Mouse (Mus musculus) left cerebral cortex, postnatal 36 days (tissue): ENCODE data around the gene Zfp74. TPM values are rescaled to one million over a fixed set of nuclear protein-coding genes. Genes with fewer than 3 reads are reported as not detected.

ENCODE experiments used
- DNase-seq, 2 experiments: peaks; one replicate each; pipeline ENCODE4 v3.0.0; 2021 to 2022; ENCODE audit warnings: low spot score in 2 of 2, mixed read lengths in 1 of 2
- intact Hi-C: fragments of 180-260 bp; cut with DNase I; formaldehyde crosslinking; loops from one replicate; pipeline ENCODE4 v1.15.1; 2025
- total RNA-seq, 2 experiments: library from RNA; stranded (reverse); gene quantifications; 2 replicates each; pipeline ENCODE4 v1.2.3; 2021

Gene Zfp74
- total RNA-seq, 2 experiments from 2014 or later: 18.0 to 19.1 TPM

DNA sequence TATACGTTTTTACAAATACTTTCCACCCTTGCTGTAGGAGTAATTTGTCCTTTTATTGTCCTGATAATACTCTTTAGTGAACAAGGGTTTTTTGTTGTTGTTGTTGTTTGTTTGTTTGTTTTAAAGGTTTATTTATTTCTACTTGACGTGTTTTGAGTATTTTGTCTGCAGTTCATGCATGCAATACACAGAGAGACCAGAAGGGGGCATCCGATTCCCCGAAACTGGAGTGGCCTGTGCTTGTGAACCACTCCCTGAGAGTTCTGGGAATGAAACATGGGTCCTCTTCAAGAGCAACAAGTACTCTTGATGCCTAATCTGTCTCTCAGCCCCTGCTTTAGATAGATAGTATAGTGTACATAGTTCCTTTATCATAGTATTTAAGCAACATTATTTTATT lies 842 bp upstream of the Zfp74 start:
- DNase-seq: no peak
- intact Hi-C loops: no loop called here

DNA sequence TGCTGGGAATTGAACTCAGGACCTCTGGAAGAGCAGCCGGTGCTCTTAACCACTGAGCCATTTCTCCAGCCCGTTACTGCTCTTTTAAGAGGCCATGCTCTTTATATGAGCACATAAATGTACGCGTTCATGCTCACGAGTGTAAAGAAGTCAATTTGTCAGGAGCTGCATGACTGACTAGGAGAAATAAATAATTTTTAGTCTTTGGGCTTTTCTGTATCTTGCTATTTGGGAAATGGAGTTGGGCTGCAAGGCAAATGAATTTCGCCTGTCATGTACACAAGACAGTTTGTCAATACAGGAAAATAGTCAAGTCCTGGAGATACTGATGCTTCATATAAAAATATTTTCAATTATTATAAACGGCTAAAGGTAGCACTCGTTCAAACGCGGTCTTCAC lies 803 bp downstream of the Zfp74 start:
- no peak for DNase-seq
- intact Hi-C loops: no loop called here

DNA sequence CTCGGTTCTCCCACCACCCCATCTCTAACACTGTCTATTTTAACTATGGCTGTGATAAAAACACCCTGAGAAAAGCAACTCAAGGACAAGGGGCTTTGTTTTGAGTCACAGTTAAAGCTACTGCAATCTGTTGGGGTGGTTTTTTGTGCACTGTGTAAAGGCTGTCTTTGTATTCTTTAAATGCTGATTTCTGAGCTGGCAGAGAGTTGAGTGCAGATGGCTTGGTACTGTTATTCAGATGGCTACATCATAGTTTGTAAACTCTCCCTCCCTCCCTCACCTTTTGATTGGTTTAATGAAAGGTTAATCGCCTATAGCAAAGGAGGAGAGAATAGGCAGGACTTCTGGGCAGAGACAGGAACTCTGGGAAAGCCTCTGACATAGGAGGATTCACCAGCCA lies 9.7 kb downstream of the Zfp74 start:
- DNase-seq: no peak
- intact Hi-C loops: no loop called here

DNA sequence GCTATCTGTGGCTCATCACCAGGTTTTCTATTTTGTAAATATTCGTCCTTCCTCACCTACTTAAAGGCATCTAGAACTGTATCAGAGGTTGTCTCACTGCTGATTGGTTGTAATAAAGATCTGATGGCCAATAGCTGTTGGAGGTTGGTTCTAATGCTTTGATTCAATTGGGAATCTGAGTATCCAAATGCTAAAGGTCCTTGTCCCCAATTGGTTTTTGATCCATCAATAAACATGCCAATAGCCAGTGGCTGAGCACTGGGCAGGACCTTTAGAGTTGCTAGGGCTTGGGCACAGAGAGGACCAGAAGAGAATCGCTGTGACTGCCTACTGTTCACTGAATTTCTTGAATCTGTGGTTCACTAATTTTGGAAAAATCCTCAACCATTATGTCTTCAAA lies 10.2 kb downstream of the Zfp74 start:
- intact Hi-C loops: no loop called here
- DNase-seq: no peak

DNA sequence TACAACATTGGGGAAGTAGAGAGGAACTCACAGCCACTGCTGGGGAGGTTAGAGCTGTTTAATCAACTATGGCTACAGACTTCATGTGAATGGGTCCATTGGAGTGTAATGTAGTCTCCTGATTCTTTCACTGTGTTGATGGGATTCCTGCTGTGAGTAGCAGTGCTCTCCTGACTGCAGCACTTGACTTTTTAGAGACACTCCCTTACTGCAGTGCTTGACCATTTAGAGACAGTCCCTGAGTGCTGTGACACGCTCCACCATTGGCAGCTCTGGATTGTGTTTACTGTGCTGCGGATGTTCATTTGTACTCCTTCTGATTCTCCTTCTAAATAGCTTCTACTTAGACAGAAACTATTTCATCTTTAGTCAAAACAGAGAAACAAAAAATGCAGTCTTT lies 11.1 kb downstream of the Zfp74 start:
- intact Hi-C loops: no loop called here
- no peak for DNase-seq

DNA sequence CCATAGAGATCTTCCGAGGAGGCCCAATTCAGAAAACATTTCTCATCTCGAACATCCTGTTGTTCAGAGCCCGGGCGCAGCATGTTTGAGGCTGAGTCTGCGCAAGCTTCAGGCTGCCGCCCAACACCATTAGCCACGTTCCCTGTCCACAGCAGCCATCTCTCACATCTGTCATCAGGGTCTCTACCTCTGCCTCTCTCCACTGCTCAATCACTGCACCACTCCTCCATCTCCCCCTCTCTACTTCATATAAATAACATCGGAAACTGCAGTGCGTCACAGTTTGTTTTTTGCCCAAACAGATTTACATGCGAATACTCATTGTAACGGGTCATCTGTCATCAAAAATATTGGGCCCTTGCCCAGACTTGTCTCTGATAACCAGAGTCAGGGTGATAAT lies 12.9 kb downstream of the Zfp74 start:
- no peak for DNase-seq
- intact Hi-C loops: no loop called here

DNA sequence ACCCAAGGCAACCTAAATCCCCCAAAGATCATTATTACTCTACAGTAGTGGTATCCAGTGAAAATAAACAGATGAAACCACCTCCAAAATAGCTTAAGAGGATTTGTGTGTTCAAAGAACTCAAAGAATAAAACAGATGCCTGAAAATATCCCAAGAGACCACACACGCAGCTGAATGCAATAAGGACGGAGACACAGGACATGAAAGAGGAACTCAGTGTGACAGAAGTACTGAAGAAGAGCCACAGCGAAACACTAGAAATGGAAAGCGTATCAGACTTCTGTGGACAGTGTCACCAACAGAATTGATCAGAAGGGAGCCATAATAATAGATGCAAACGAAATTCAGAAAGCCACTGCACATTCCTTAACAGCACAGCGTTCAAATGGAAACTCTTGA lies 15.0 kb downstream of the Zfp74 start:
- intact Hi-C loops: no loop called here
- no peak for DNase-seq

DNA sequence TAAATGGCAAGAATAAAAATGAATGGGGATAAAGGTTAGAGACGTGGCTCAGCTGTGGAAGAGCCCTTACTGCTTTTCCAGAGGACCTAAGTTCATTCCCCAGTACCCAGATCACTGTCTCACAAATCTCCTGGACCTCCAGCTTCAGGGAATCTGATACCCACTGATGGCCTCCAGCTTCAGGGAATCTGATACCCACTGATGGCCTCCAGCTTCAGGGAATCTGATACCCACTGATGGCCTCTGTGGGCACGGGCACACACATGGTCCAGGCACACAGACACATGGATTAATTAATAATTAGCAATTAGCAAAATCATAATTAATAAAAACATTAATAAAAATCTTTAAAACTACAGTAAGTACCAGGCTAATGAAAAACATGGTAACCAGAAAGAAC lies 31.1 kb downstream of the Zfp74 start:
- intact Hi-C loops: no loop called here

DNA sequence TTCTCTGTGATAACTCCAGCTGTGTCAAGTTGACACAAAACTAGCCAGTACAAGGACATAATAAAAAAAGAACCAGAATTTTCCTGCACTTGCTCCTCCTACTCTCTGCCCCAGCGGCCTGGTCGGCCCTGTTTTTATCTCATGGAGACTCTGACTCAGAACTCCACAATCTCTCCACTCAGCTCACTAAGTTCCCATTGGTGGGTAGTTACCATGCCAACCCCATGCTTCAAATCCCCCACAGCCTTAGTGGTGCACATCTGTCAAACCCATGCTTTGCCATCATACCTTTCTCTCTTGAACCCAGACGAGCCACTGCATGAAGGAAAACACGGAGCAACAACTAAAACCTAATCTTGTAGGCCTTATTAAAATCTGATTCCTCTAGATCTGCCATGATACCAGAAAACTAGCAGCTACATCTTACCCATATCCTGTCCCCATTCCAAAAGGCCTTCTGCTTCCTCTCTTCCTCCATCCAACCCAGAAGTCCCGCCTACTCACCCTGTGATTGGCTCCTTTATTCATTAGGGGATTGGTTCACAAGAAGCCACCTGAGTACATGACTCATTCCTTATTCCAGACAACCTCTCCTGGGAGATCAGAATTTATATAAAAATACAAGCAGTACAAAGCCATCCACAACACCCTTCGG lies 32.3 kb downstream of the Zfp74 start:
- intact Hi-C loops: no loop called here
- no peak for DNase-seq

More for the DNA sequence above, 31.1 kb downstream of the Zfp74 start:
- no peak for DNase-seq

DNA sequence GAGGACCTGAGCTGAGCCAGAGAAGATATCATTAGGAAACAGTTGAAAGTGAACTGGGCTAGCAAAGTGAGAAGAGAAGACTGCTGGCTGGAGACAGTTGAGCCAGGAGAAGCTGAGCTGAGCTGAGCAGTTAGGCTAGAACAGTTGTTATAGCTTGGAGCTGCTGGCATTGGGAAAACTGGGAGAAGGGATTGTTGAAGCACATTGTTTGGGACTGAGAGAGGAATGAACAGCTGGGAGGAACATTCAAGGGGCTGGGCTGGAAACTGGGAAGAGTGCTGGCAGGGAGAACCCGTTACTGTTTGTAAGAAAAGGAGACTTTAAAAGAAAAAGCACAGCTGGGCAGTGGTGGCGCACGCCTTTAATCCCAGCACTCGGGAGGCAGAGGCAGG lies 35.8 kb downstream of the Zfp74 start:
- DNase-seq: no peak
- intact Hi-C loops: no loop called here

DNA sequence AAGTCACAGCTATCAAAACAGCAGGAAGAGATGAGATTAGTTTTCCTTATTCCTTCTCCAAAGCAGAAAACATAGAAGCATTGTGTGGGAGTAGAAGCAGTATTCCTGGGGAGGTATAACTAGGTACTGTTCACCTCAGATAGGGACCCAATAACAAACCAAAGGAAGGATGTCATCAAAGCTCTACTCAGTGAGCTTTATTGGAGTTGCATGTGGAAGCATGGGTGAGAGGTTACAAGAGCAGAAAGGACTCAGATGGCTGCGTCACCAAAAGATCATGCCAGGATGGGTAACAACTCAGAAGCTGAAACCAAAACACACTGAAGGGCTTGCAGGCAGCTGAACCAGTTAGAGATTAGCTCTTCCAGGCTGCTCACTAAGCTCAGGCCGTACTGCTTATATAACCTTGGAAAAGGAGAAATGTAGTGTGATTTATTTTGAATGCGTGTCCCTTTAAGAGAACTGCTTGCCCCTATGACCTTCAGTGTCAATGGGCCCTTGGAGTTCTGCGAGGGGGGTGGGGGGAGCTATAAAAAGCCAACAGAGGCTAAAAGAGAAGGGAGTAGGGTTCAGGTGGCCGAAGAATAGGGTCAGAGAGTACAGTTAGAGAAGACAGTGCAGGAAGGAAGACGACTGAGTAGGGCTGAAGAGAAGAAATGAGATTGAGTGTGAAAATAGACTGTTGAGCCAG lies 36.4 kb downstream of the Zfp74 start:
- no peak for DNase-seq
- intact Hi-C loops: no loop called here

DNA sequence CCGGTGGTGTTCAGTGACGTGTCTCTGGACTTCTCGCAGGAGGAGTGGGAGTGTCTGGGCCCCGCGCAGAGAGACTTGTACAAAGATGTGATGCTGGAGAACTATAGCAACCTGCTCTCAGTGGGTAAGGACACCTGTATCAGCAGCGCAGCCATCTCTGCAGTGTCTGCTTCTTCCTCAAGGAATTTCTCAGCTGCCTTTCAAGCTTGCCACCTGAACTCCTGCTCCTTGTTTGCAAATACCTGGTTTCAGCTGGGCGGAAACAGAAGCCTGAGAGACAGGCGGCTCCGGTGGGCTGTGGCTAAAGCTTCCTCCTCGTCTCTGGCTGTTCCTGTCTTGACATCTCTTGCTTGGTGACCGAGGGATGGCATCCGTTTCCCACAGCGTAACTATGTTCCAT lies 41.7 kb downstream of the Zfp74 start:
- intact Hi-C loops: no loop called here
- DNase-seq: no peak

DNA sequence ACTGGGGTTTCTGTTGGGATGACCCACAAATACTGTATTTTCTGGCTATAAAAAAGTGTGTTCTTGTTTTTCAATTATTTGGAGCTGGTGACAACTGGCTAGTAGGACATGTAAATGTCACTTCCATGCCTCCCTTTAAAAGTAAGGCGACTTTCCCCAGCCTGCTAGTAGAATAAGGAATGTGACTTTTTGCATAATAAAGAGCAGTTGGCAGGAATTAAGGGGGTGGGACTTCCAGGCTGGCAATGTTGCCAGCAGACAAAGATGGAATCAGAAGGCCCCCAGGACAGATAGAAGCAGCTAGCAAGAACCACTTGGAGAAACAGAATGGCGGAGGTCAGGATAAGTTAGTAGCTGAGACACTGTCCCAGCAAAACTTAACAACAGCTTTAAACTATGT lies 43.6 kb downstream of the Zfp74 start:
- intact Hi-C loops: no loop called here
- no peak for DNase-seq

DNA sequence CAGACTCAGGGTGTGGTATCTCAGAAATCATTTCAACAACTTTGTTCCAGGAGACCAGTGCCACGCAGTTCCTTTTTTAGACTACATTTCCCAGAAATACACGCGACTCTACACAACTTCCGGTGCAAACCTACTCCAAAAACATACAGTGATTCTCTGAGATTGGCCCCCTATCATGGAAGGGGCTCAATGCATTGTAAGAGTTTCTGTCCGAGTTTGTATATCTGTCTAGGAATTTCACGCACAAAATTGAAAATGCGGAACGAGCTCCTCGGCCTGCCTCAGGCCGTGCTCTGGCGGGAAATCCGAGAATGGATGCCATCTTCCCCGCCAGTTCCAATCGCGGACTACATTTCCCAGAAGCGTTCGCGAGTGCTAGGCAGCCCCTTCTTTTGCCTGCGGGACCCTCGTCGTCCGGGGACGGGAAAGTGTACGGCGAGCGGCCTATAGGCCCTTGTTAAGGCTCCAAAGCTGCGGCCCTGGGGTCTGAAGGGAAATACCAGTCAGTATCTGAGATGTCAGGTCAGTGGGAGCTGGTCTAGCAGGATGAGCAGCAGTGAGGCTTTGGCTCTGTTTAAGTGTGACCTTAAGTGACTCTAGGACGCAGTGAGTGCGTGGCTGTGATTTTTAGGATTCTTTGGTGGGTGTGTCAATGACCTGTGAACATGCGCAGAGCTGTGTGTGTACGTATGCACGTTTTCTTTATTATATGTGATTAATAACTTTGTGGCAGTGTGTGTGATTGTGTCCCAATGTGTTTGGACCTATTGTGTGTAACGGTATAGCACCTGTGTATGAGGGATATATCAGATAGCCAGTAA lies 45.5 kb downstream of the Zfp74 start, which contains the start of gene Zfp383:
Zfp383 (plus strand) TSS at position 94 of the 821 bp plus-strand sequence.
- intact Hi-C loops: loop anchor here (5.0 kb wide), 4 partner anchors 51 to 184 kb away; partner anchors contain the start of genes Gm26920, Zfp260, Zfp420 and Zfp566
- DNase-seq: peak; percentile 89

DNA sequence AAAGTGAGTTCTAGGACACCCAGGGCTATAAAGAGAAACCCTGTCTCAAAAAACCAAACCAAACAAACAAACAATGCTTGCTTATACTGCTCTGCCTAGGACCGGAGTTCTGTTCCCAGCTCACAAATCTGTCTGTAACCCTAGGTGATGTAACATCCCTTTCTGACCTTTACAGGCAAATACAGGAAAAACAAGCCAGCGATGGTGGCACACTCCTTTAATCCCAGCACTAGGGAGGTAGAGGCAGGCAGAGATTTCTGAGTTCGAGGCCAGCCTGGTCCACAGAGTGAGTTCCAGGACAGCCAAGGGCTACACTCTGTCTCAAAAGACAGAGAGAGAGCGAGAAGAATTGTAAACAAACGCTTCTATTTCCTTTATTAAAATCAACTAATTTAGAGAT lies 46.7 kb downstream of the Zfp74 start:
- intact Hi-C loops: loop anchor here (5.0 kb wide), 4 partner anchors 50 to 185 kb away; partner anchors contain the start of genes Gm26920, Zfp260, Zfp420 and Zfp566
- DNase-seq: no peak

DNA sequence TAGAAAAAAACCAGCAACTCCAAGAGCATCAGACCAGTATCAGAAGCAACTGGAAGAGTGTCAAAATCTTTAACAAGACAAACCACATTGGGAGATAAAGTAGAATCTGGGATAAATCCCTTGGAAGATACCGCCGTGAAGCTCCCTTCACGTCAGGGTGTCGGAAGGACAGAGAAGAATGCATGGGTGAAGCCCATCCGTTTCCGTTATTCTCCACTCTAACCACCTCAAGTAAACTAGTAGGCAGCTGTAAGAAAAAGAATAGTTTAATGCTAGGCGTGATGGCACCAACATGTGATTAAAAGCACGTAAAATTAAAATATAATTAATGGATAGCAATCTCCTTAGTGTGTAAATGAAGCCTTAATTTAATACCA lies 47.2 kb downstream of the Zfp74 start:
- no peak for DNase-seq
- intact Hi-C loops: loop anchor here (5.0 kb wide), 4 partner anchors 49 to 186 kb away; partner anchors contain the start of genes Gm26920, Zfp260, Zfp420 and Zfp566

DNA sequence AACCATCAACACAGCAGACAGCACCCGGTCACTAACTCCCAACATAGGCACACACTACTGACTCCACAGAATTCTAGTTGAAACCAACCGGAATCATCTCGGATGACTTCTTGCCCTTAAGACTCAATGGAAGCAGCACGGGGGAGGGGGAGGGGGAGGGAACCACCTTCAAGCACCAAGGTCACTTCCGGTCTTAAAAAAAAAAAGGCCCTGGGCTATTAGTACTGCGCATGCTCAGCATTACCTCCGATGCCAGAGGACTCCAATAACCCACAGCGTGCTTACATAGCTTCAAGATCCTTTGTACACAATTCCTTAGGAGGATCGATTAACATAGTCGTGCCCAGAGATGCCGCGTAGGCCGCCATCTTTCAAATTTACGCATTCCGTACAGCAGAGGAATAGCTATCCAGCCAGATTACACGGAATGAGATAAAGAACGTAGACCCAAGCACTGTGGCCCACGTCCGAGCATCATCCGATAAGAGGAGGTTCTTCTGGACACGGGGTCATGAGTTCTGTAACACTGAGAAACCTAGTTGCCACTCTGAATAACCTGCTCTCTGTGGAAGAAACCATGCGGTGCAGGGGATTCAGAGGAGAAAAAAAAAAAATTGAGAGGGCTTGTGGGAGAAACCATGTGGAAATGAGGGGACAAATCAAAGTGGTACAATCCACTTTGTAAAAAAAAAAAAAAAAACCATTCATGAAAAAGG lies 47.8 kb downstream of the Zfp74 start, which contains the start of gene Zfp27:
Zfp27 (minus strand) TSS at position 607 of the 716 bp plus-strand sequence.
- intact Hi-C loops: loop anchor here (5.0 kb wide), 4 partner anchors 49 to 186 kb away; partner anchors contain the start of genes Gm26920, Zfp260, Zfp420 and Zfp566
- DNase-seq: peak; percentile 70 to 76

DNA sequence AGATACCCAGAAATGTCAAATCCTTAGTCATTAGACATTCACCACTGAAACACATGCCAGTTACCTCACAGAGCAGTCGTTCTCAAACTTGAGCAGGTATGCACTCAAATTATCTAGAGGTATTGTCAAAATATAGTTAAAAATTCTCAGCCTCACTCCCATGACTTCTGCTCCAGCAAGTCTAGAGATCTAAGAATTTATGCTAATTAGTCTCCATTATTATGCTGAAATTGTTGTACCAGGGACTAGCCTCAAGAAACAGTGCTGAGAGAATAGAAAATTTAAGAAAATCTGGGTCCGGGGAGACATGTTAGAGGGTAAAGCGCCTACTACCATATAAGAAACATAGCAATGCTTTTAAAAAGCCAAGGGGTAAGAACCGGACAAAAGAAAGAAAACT lies 49.8 kb downstream of the Zfp74 start:
- DNase-seq: no peak
- intact Hi-C loops: no loop called here

DNA sequence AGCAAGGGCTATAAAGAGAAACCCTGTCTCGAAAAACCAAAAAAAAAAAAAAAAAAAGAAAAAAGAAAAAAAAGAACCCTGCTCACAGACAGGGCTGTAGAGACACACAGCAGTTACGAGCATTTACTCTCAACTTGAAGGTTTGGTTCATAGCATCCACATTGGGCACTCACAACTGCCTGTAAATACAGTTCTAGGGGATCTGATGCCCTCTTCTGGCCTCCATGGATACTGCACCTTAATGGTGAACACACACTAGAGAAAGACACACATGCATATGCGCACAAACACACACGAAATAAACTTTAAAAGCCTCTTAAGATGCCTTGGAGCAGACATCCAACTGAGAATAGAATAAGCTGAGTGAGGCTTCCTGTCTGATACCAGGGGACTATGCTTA lies 55.5 kb downstream of the Zfp74 start:
- DNase-seq: no peak
- intact Hi-C loops: no loop called here

DNA sequence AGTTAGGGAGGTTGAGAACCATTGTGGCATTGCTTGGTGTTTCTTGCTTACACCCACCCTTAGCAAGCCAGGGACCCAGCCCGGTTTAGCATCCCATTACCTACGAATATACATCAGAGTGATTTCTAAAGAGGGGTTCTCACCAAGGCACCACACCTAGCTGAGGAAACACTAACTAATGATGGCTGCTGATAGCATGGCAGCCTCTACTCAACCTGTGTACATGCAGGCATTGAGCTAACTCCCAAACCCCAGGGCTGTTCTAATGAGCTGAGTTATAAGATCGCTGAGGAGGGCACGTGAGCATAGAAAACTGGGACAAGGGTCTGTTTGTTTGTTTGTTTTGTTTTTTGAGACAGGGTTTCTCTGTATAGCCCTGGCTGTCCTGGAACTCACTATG lies 61.1 kb downstream of the Zfp74 start:
- no peak for DNase-seq
- intact Hi-C loops: no loop called here
